Mouse (Mus musculus) C2C12 (cell line): ENCODE measurements around the gene Fam168a. TPM values are rescaled to one million over a fixed set of nuclear protein-coding genes. Genes with fewer than 3 reads are reported as not detected.

Experiments used
- H3K27me3 ChIP-seq: one replicate; pipeline ENCODE4 v1.6.1; 2011; ENCODE audit not compliant: control insufficient read depth, insufficient read depth, insufficient read length
- H3K36me3 ChIP-seq: one replicate; pipeline ENCODE4 v1.6.1; 2011; ENCODE audit not compliant: control insufficient read depth, insufficient read depth
- H3K4me3 ChIP-seq: one replicate; pipeline ENCODE4 v1.5.1; 2011; ENCODE audit warnings: mild to moderate bottlenecking, control low read depth; ENCODE audit not compliant: poor library complexity, insufficient read depth, severe bottlenecking
- H3K79me2 ChIP-seq: one replicate; pipeline ENCODE4 v1.6.1; 2011; ENCODE audit not compliant: control insufficient read depth, insufficient read depth
- H3K79me3 ChIP-seq: one replicate; pipeline ENCODE4 v1.6.1; 2011; ENCODE audit warnings: low read depth, control low read depth
- H3ac ChIP-seq: one replicate; pipeline ENCODE3; 2011; ENCODE audit warnings: low read depth; ENCODE audit not compliant: control insufficient read depth, insufficient read length
- CEBPB ChIP-seq: IDR thresholded peaks from one replicate; pipeline ENCODE4 v1.6.1; 2011; ENCODE audit warnings: low read depth, mild to moderate bottlenecking, control low read depth, moderate library complexity
- CTCF ChIP-seq: IDR thresholded peaks from one replicate; pipeline ENCODE4 v1.5.1; 2011; ENCODE audit not compliant: control insufficient read depth, insufficient read depth, insufficient read length
- FOSL1 ChIP-seq: IDR thresholded peaks from one replicate; pipeline ENCODE4 v1.8.0; 2011; ENCODE audit warnings: mild to moderate bottlenecking, low read length; ENCODE audit not compliant: poor library complexity, insufficient read depth, severe bottlenecking
- MAX ChIP-seq: IDR thresholded peaks from one replicate; pipeline ENCODE4 v1.6.1; 2011; ENCODE audit warnings: mild to moderate bottlenecking, control low read depth
- MYOD1 ChIP-seq: IDR thresholded peaks from one replicate; pipeline ENCODE4 v1.6.1; 2011; ENCODE audit warnings: low read depth; ENCODE audit not compliant: control insufficient read depth, insufficient read length
- MYOG ChIP-seq: IDR thresholded peaks from one replicate; pipeline ENCODE4 v1.6.1; 2011; ENCODE audit not compliant: control insufficient read depth, insufficient read length; ENCODE audit errors: extremely low read depth
- USF1 ChIP-seq: IDR thresholded peaks from one replicate; pipeline ENCODE4 v1.6.1; 2011; ENCODE audit warnings: low read depth, mild to moderate bottlenecking, control low read depth, moderate library complexity
- polyA plus RNA-seq: library from polyadenylated mRNA; unstranded; fragments of >200 nt; fragmentation: generic; extraction: Trizol; gene quantifications from one replicate; pipeline ENCODE4 v1.2.1, GENCODE M21; 2012; ENCODE audit warnings: missing spikeins

Fam168a gene
- polyA plus RNA-seq, 1 experiment = 30.5 TPM

- Histone ChIP-seq H3ac (no peak overlapping the region), H3K79me3 (no peaks in the 10 kb centered on the region), H3K4me3 (no peak overlapping the region), H3K79me2 (peaks cover 38% of the 10 kb centered on the region), H3K27me3 (no peaks in the 10 kb centered on the region), H3K36me3 (no peaks in the 10 kb centered on the region)
- TF ChIP-seq FOSL1 (no peak), MYOG (no peak), CEBPB (no peak), USF1 (no peak), MYOD1 (no peak), MAX (no peak), CTCF (no peak)
Measured at GRCm38 (mm10) chr7:100718741-100719140, 12.3 kb downstream of the Fam168a start.

DNA sequence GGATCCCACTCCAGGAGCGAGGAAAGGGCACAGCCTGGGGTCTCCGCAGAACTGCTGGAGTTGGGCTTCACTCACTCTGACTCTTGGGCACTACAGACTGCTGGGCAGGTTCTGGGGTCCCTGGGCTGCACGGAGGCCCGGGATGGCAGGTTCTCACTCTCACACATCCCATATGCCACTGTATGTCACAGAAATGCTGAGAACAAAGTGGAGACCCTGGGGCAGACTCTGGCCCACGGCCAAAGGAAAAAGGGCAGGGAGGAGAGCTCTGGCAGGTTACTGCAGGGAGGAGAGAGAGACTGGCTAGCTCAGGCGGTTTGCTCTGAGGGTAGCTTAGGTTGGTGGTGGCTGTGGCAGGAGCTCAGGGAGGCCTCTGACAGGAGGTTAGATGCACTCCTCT is 15.8 kb downstream of the Fam168a start:
- Histone ChIP-seq H3K79me3 (no peaks in the 10 kb centered on the region), H3K36me3 (no peaks in the 10 kb centered on the region), H3ac (no peak overlapping the region), H3K27me3 (no peaks in the 10 kb centered on the region), H3K79me2 (peaks cover 27% of the 10 kb centered on the region), H3K4me3 (no peak overlapping the region)
- TF ChIP-seq CTCF (no peak), MYOG (no peak), MAX (no peak), FOSL1 (no peak), CEBPB (no peak), USF1 (no peak), MYOD1 (no peak)

DNA sequence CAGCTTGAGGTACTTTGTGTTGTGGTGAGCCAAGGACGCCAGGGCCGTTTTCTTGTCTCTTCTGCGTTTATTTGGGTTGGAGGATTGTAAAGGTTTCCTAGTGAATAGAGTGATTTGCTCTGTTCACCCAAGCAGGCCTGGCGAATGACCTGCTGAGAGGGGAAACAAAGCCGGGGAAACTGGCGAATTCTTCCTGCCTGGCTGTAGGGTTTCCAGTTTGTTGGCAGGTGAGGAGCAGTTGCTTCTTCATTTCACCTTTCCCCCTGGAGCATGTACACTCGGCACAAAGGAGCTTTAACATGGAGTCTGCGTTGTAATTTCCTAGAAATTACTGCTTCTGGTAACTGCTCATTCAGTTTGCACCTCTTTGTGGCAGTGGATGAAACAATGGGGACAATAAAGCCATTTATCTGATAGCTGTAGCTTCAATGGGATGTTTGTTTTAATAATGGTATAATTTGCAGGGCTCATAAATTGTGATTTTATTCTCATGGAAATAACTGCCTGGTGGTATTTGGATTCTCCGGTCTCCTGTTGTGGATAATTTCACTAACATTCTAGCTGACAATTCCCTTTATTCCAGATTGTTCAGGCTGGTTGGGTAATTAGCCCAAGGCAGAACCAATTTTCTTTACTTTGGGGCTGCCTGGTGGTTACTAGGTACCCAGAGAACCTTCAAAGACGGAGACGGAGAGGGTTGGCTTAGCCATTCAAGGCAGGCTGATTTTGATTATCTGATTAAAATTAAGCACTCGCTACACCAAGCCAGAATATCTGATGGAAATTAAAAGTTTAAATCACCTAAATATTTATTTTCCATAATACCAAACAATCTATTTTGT is 17.2 kb downstream of the Fam168a start:
- no peaks in the 10 kb centered on the region for H3K79me3 ChIP-seq
- TF ChIP-seq MAX (no peak), FOSL1 (no peak), CTCF (no peak), USF1 (no peak), MYOG (no peak), CEBPB (no peak), MYOD1 (no peak)

DNA sequence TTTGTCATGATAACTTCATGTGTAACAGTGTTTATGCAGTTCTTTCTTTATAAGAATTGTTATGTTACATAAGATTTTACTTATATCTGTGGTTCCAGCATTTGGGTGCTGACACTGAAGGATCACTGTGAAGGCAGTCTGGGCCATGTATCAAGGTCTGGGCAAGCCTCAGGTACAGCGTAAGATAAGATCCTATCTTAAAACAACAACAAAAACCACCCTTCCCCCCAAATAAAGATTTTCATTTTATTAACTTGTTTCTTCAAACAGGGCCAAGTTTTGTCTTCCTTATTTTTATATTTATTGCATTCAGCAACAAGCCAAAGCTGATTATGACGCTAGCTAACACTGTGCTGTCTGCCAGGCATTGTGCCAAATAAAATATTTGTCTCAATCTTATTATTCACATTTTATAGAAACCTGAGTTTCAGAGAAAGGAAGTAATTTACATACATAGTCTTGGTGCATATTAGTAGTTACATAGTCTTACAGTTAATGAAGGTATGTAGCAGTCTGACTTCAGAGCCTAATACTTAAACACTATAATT is 21.2 kb downstream of the Fam168a start:
- TF ChIP-seq MYOD1 (no peak), CEBPB (no peak), MAX (no peak), MYOG (no peak), FOSL1 (no peak), CTCF (no peak), USF1 (no peak)
- Histone ChIP-seq H3K79me3 (peaks cover 4% of the 10 kb centered on the region), H3K27me3 (no peaks in the 10 kb centered on the region), H3K36me3 (no peaks in the 10 kb centered on the region), H3K79me2 (peaks cover 9% of the 10 kb centered on the region), H3K4me3 (no peak overlapping the region), H3ac (no peak overlapping the region)

More for the DNA sequence above, 17.2 kb downstream of the Fam168a start:
- Histone ChIP-seq H3K27me3 (no peaks in the 10 kb centered on the region), H3K36me3 (no peaks in the 10 kb centered on the region), H3K4me3 (no peak overlapping the region), H3ac (no peak overlapping the region), H3K79me2 (peaks cover 22% of the 10 kb centered on the region)

GRCm38 (mm10) chr7:100729778-100730177 is 23.3 kb downstream of the Fam168a start:
- no peaks in the 10 kb centered on the region for H3K27me3 ChIP-seq
- H3K36me3 ChIP-seq = no peaks in the 10 kb centered on the region
- H3K79me3 ChIP-seq = peaks cover 8% of the 10 kb centered on the region
- no peak overlapping the region for H3ac ChIP-seq
- no peak overlapping the region for H3K4me3 ChIP-seq
- TF ChIP-seq MYOD1 = no peak
- TF ChIP-seq CTCF = no peak
- peaks cover 14% of the 10 kb centered on the region for H3K79me2 ChIP-seq
